Mouse (Mus musculus) intestine, postnatal 0 days (tissue): Measurements from ENCODE around the gene Cul7. TPM values are rescaled to one million over a fixed set of nuclear protein-coding genes. Genes with fewer than 3 reads are reported as not detected.
A peak's percentile ranks its signal among the peaks of the same experiment; 100 is the strongest.

ENCODE experiments used
- ATAC-seq: fragments of 200-750 bp; cut with Nextera tagmentation; 2 replicates; pipeline ENCODE4 v1.8.0; 2017; ENCODE audit warnings: mild to moderate bottlenecking, moderate TSS enrichment, moderate library complexity
- H3K27ac ChIP-seq: fragments of 300-500 bp; sonication (generic); 2 replicates; pipeline ENCODE4 v1.5.1; 2014; ENCODE audit warnings: mild to moderate bottlenecking, low read depth, low read length, moderate library complexity
- H3K27me3 ChIP-seq: fragments of 300-500 bp; sonication (generic); replicated peaks from 2 replicates; pipeline ENCODE4 v1.6.1; 2014; ENCODE audit warnings: low read length, mixed read lengths; ENCODE audit not compliant: control insufficient read depth, insufficient read depth
- H3K36me3 ChIP-seq: fragments of 300-500 bp; sonication (generic); 2 replicates; pipeline ENCODE4 v1.6.1; 2014; ENCODE audit warnings: mild to moderate bottlenecking, moderate library complexity; ENCODE audit not compliant: control insufficient read depth, insufficient read depth
- H3K4me1 ChIP-seq: fragments of 300-500 bp; sonication (generic); replicated peaks from 2 replicates; pipeline ENCODE4 v1.6.1; 2014; ENCODE audit warnings: antibody characterized with exemption, low read length, mixed read lengths; ENCODE audit not compliant: control insufficient read depth, insufficient read depth
- H3K4me2 ChIP-seq: fragments of 300-500 bp; sonication (generic); replicated peaks from 2 replicates; pipeline ENCODE4 v1.6.1; 2014; ENCODE audit warnings: low read depth, mild to moderate bottlenecking, moderate library complexity
- H3K4me3 ChIP-seq: fragments of 300-500 bp; sonication (generic); 2 replicates; pipeline ENCODE4 v1.5.1; 2014; ENCODE audit warnings: low read depth, low read length
- H3K9ac ChIP-seq: fragments of 300-500 bp; sonication (generic); 2 replicates; pipeline ENCODE4 v1.6.1; 2014; ENCODE audit warnings: mild to moderate bottlenecking, low read depth, low read length
- H3K9me3 ChIP-seq: fragments of 300-500 bp; sonication (generic); 2 replicates; pipeline ENCODE4 v1.6.1; 2016; ENCODE audit warnings: mixed run types; ENCODE audit not compliant: control insufficient read depth
- CTCF ChIP-seq: sonication (generic); IDR thresholded peaks from 2 replicates; pipeline ENCODE4 v1.5.1; 2016; ENCODE audit warnings: low read depth, mild to moderate bottlenecking, control low read depth, antibody characterized with exemption, moderate library complexity
- WGBS: fragments of 180-500 bp; shearing (Covaris S2); extraction: QIAGEN DNeasy Blood & Tissue Kit; methylation state at CpG from one replicate; pipeline ENCODE4 v1.1.7; 2014; 5-methylcytosine and 5-hydroxymethylcytosine counted together
- polyA plus RNA-seq: library from polyadenylated mRNA; unstranded; fragments of >200 nt; fragmentation: Nextera tagmentation; extraction: Ambion mirVana; gene quantifications from 2 replicates; pipeline ENCODE4 v1.2.1, GENCODE M21; 2015

Gene Cul7
- polyA plus RNA-seq, 1 experiment from 2014 or later, result 18.0 TPM

DNA sequence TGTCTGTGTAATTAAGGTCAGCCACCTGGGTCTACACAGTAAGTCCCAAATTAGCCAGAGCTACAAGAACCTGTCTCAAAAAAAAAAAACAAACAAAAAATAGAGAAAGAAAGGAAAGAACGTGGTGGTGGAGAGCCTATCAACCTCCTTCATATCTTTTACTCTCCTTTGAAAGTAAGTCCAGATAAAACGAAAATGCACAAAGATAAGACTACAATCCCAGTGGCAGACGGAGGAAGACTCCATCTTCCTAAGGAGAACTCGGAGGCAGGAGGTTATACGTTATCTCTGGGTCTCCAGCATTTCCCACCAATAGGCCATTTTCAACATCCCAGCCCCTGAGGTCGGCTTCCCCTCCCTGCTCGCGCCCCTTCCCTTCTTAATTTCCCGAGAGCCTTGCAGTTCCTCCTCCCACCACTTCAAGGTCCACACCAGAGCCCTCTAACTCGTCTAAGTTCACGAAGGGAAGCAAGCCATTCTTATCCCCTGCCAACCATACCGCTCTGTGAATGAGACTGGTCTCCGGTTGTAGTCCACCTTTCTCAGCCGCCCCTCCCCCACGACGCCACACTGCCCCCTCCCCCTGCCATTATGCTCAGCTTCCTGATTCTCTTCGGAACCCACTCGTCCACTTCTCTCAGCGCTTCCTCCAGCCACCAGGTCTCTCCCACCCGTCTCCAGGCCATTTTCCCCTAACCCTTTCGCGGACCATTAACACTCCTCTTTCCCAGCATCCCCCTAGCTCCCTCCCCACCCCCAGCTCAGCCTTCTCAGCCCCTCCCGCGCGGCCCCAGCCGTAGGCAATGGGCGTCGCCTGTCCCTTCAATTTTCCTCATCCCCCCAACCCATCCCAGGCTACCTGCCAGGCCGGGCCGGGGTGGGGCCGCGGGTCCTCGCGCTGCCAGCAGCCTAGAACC lies 30.0 kb downstream of the Cul7 start:
- H3K36me3 ChIP-seq, result peaks cover 46% of the 10 kb centered on the region
- under 1% methylated on average over 34 of the region's 34 CpGs for WGBS
- H3K4me2 ChIP-seq, result peak overlapping the region; percentile 89
- H3K9ac ChIP-seq, result peak overlapping the region; percentile 67
- ATAC-seq, result no peak; the same call in 1 of the 2 replicates
- TF ChIP-seq CTCF, result peak; percentile 56
- H3K27ac ChIP-seq, result peak overlapping the region; percentile 87
- peak overlapping the region; percentile 87 for H3K4me3 ChIP-seq
- no peaks in the 10 kb centered on the region for H3K9me3 ChIP-seq
- H3K4me1 ChIP-seq, result peaks cover 3% of the 10 kb centered on the region; the same call in 1 of the 2 replicates
- no peaks in the 10 kb centered on the region for H3K27me3 ChIP-seq

DNA sequence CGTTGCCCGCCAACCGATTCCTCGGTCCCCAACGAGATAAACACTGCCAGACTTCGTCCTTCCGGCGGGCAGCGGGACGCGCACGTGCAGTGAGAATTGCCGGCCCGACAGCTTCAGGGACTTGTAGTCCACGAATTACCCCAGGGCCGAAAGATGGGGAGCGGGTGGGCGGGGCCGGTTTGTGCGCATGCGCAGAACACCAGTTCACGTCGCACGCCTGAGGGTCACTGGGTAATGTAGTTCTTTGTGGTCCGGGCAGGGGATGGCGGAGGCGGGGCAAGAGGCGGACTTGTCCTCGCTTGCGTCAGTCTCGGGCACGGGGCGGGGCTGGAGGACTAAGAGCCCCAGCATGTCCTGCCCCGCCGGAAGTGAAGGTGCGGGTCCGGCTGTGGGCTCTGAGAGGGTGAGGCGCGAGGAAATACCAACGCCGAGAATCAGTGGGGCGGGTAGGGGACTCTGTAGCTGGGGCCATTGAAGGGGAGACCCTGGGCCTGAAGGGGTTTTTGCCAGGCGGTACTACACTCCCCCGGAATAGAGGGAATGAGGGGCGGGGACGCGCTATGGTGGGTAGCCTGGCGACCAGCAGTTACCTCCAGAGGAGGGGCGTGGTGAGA lies 30.7 kb downstream of the Cul7 start, which contains the start of gene Klhdc3:
TSS of gene Klhdc3 (minus strand) at position 155 of the 614 bp plus-strand sequence.
- TF ChIP-seq CTCF, result 0 out of 2 replicates have a peak, but pooled peaks have one; percentile 5
- Histone ChIP-seq H3K27ac (peak within 1 kb of the TSS; percentile 87), H3K4me1 (peaks cover 3% of the 10 kb centered on the region; the same call in 1 of the 2 replicates), H3K4me2 (peak within 1 kb of the TSS; percentile 89), H3K36me3 (peaks cover 49% of the 10 kb centered on the region), H3K9ac (peak within 1 kb of the TSS; percentile 67), H3K27me3 (no peaks in the 10 kb centered on the region), H3K4me3 (peak within 1 kb of the TSS; percentile 87), H3K9me3 (no peaks in the 10 kb centered on the region)
- WGBS, result under 1% methylated on average over 49 of the region's 49 CpGs
- peak; percentile 95 for ATAC-seq

DNA sequence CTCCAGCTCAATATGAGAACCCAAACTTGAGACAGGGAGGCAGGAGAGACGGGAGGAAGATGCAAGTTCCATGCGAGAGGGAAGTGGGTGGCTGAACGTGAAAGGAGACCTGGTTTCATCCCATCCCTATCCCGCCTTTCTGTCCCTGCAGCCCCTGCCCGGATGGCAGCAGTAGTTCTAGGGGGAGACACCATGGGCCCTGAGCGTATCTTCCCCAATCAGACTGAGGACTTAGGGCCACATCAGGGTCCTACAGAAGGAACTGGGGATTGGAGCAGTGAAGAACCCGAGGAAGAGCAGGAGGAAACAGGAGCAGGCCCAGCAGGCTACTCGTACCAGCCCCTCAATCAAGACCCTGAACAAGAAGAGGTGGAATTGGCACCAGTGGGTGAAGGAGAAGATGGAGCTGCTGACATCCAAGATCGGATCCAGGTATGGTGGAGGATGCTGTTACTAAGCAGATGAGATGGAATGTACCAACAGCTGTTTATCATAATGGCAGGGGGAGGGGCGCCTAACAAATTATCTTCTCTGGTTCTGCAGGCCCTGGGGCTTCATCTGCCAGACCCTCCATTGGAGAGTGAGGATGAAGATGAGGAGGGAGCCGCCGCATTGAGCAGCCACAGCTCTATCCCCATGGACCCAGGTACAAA lies 31.5 kb downstream of the Cul7 start:
- H3K36me3 ChIP-seq, result peaks cover 48% of the 10 kb centered on the region
- no peak for ATAC-seq
- H3K4me3 ChIP-seq, result peak overlapping the region; percentile 87
- H3K4me1 ChIP-seq, result peaks cover 3% of the 10 kb centered on the region; the same call in 1 of the 2 replicates
- WGBS, result 21% methylated on average over 12 of the region's 12 CpGs
- peak overlapping the region; percentile 67 for H3K9ac ChIP-seq
- peak overlapping the region; percentile 89 for H3K4me2 ChIP-seq
- no peak for TF ChIP-seq CTCF
- no peaks in the 10 kb centered on the region for H3K27me3 ChIP-seq
- H3K27ac ChIP-seq, result 0 out of 2 replicates have a peak overlapping the region, but pooled peaks have one; percentile 50
- no peaks in the 10 kb centered on the region for H3K9me3 ChIP-seq

DNA sequence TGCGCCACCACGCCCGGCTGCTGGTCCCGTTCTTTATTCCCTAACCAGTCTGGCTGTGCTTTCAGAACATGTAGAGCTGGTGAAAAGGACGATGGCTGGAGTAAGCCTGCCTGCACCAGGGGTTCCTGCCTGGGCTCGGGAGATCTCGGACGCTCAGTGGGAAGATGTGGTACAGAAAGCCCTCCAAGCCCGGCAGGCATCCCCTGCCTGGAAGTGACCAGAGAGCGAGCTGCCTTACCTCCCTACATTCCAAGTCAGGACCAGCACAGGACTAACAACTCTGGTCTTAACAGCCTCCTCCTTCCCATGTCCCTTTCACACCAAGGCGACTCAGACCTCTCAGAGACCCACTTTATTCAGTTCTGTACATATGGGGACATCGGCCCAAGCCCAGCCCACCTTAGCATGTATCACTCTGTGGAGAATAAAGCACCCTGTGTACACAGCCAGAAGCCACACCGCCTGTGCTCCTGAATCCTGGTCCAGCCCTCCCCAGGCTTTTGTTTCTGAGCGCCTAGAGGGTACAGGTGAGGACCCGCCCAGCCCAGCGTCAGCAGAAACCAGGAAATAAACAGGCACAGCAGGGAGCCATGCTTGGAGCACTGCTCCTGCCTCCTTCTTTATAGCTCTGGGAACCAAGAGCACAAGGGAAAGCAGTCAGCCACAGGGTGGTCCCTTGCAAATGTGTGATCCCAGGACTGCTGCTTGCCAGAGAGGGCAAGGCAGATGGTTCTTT lies 32.7 kb downstream of the Cul7 start:
- Histone ChIP-seq H3K27me3 (no peaks in the 10 kb centered on the region), H3K4me3 (no peak overlapping the region), H3K9me3 (no peaks in the 10 kb centered on the region), H3K36me3 (peaks cover 48% of the 10 kb centered on the region), H3K4me1 (peaks cover 3% of the 10 kb centered on the region; the same call in 1 of the 2 replicates), H3K27ac (peak overlapping the region; percentile 15; the same call in 1 of the 2 replicates), H3K9ac (no peak overlapping the region), H3K4me2 (no peak overlapping the region)
- 76% methylated on average over 16 of the region's 16 CpGs for WGBS
- no peak for TF ChIP-seq CTCF
- no peak for ATAC-seq

DNA sequence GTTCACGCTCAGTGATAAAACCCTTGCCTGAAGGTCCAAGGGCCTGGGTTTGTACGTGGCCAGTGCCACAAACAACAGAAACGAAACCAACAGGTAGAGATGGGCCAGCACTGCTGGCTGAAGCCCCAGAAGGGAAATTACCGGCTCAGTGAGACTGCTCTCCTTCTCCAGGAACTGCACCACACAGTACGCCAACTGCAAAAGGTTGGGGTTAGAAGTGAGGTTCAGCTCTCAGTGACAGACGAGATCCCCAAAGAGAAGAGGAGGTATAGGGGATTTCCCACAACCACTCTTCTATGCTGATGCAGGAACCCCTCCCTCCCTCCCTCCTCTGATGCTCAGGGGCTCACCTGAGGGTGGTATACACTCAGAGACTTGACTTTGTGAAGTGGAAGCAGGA lies 35.8 kb downstream of the Cul7 start:
- no peak overlapping the region for H3K4me3 ChIP-seq
- H3K9me3 ChIP-seq, result no peaks in the 10 kb centered on the region
- H3K36me3 ChIP-seq, result peaks cover 58% of the 10 kb centered on the region
- 81% methylated on average over 6 of the region's 6 CpGs for WGBS
- H3K4me1 ChIP-seq, result peaks cover 3% of the 10 kb centered on the region; the same call in 1 of the 2 replicates
- TF ChIP-seq CTCF, result no peak
- no peak overlapping the region for H3K4me2 ChIP-seq
- no peak overlapping the region for H3K27ac ChIP-seq
- no peaks in the 10 kb centered on the region for H3K27me3 ChIP-seq
- no peak for ATAC-seq
- no peak overlapping the region for H3K9ac ChIP-seq
